Mouse (Mus musculus): Measurements from ENCODE around the gene Snapin.

Gene Snapin

DNA sequence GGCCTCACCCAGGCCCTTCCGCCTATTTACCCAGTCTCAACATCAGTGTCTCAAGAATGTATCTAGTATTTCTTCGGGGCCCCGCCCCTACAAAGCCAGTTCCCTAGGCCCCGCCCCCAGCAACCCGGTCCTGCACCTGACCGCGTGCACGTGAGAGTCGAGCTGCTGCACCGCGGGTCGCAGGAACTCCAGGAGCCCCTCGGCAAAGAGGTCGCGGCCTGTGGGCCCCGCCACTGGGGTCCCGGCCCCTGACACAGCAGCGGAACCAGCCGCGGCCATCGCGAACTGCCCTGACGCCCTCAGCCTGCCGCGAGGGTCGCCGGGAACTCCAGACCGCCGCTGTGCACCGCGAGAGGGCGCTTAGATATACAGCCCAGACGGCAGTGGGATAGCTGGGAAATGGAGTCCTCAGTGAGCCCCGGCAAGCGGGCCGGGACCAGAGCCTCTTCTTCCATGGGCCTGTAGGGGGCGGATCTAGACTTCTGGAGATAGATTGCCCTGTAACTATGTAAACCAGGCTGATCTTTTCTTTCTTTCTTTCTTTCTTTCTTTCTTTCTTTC is at the start of gene Snapin:
TSS of gene Snapin (minus strand) at position 338 of the 561 bp plus-strand sequence.
- peak; percentile 95 for DNase-seq (ENCODE audit: inconsistent ontology term)

DNA sequence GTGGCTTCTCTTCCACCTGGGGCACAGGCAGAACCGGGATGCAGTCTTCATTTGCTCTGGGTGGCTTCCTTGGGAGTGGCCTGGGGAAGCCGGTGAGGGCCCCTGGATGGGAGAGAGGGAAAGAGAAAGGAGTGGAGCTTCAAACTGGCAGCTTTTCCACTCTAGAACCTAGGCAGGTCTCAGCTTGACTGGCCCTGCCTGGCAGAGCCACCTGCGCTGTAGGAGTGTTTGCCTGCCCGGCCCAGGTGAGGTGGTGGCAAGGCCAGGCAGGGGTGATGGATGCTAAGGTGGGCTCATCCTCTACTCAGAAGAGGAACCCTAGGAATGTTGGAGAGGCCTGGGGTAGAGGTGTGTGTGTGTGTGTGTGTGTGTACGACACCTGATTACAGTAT is 47.1 kb upstream of the Snapin start:
- no peak for DNase-seq (ENCODE audit: inconsistent ontology term)

DNA sequence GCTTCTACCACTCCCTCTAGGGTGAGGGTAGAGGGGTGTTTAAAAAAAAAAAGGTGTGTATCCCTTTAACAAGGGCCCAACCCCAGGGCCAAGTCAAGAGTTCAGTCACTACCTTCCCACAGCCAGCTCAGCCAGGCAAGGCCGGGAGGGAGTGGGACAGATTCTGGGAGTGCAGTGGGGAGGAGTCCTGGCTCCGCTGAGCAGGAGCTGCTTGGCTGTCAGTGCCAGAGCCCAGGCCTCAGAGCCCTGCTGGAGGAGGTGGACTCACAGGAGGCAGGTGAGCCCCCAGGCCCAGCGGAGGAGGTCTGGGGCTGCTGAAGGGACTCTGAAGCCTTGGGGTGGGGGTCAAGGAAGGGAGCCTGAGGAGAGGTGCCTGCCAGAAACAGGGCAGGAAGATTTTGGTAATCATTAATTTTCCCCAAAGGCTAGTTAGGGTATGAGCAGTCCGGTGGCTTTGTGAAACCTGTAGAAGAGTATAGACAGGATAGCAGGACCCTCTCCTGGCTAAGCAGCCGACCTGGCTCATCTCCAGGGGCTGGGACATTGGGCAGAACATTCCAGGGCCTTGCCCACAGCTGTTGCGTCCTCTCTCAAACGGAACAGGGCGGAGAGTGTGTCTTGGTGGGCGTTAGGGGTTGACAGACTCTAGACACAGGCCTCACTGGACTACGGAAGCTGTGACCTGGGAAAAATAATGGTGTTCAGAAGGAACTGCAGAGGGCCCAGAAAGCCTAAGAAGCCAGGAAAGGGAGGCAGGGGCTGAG is 46.5 kb upstream of the Snapin start, which contains the start of gene S100a16:
TSS of gene S100a16 (plus strand) at position 114 of the 764 bp plus-strand sequence.
- peak; percentile 87 for DNase-seq (ENCODE audit: inconsistent ontology term)

DNA sequence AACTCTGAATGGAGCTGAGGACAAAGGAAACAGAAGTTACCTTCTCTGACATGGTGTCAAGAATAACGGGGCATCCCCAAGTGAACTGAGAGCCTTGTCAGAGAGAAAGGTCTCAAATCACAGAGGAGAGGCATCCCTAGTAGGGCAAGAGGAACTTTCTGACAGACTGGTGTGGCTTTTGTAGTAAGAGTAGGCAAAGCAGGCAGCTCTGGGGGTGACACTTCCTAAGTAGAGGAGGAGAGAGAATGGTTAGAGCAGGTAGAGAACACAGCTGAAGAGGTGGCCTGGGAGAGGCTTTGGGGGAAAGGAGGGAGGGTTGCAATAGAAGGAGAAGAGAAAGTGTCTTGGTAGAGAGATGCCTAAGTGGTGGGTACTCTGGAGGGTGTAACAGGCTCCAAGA is 44.6 kb upstream of the Snapin start:
- no peak for DNase-seq (ENCODE audit: inconsistent ontology term)

DNA sequence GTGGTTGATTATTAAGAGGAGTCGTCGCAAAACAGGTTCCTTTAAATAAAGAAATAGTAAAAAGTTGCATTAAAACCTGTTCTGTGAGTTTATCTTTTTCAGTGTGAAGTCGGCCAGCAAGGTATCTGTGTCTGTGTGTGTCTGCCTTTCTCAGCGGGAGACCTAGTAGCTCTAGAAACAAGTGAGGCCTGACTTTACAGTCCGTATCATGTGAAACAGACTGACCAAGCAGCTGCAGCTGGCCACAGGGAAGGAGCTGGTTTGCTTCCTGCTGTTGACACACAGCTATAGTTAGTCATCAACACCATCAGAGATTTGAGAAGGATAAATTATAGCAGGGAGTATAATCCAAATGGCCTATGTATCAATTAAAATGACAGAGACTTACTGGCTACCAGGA is 40.9 kb upstream of the Snapin start:
- no peak for DNase-seq (ENCODE audit: inconsistent ontology term)

DNA sequence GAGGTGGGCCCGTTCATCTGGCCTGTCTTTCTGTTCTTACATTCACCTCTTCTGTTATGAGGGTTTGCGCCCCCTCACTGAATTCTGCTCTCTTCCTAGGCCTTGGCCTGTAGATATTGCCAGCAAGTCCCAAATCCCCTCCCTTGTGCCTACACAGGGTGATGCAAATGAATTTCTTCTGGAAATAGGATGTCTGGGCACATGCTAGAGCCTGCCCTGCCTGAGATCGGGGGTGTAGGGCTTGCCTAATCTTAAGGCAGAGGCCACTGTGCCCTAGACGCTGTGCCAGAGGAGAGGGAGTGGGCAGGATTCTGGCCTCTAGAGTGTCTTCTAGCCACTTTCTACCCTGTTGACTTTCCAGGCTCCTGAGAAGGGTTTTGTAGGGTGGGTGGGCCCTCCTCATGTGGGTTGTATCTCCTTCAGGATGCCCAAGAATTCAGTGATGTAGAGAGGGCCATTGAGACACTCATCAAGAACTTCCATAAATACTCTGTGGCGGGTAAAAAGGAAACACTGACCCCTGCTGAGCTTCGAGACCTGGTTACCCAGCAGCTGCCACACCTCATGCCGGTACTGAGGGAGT is 36.5 kb upstream of the Snapin start:
- no peak for DNase-seq (ENCODE audit: inconsistent ontology term)

DNA sequence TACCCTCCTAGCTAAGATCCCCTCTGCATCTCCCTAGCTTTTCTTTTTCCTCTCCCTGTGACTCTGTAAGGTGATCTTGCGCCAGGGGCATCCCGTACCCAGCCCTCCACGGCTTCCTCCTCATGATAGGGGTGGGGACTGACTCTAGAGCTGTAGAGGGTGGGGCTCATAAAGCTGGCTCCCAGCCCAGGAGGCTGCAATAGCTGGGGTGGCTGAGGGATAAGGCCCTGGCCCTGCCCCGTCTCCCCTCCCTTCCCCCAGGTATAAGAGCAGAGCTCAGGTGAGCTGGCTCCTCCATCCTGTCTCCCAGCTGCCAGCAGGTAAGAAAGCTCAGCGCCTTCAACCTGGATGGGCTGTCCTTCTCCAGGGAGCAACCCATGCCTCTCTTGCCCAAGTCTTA is 35.7 kb upstream of the Snapin start, which contains the start of gene S100a14:
TSS of gene S100a14 (plus strand) at position 277 of the 400 bp plus-strand sequence.
- no peak for DNase-seq (ENCODE audit: inconsistent ontology term)

DNA sequence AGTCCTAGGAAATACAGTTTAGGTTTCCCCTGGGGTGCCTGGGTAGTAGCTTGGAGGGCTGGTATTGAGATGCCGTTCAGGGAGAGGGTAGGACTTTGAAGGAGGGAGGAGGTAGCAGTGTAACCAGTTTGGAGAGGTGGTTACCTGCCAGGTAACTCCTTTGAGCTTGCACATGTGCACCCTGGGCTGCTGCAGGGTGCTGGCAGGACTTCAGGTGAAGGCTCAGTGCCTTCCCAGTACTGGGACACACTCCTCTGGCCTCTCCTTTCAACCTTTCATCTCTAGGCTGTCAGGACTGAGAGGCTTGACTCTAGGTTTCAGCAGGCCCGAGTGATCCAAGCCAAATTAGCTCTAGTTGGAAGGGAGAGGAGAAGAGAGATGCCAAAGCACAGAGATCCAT is 35.2 kb upstream of the Snapin start:
- no peak for DNase-seq (ENCODE audit: inconsistent ontology term)

DNA sequence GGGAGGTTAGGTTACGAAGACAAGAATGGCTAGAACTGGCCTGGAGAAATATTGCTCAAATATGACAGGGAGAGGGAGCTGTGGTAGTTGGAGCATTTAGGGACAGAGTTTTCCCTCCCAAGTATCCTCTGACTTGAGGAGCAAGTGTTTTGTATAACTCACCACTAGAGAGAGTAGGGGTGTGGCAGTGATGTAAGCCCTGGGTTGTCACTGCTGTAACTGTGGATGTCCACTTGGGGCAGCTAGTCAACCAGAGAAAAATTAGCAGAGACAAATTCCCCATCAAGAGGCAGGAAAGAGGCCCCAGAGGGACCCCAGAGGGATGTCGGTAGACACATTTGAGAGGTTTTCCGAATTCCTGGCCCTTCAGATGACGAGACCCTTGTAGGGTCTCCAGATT is 34.6 kb upstream of the Snapin start:
- DNase-seq (ENCODE audit: inconsistent ontology term), result peak; percentile 60

DNA sequence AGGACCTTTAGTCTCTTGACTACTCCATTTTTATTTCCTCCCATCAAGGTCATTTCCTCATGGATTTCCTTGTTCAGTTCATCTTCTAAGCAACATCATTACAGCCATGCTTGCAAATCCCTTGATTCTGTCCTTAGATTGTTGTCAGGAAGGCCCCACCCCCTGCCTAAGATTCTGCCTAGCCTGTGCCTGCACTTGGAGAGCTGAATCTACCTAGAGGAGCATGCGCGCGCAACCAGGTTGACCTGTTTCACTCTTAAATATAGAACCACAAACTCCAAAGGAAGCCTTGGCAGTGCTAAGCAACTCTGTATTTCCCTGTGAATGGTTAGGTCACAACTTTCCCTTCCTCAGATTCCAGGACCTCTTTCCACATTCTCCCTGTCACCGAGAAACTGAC is 26.9 kb upstream of the Snapin start:
- DNase-seq (ENCODE audit: inconsistent ontology term), result no peak

DNA sequence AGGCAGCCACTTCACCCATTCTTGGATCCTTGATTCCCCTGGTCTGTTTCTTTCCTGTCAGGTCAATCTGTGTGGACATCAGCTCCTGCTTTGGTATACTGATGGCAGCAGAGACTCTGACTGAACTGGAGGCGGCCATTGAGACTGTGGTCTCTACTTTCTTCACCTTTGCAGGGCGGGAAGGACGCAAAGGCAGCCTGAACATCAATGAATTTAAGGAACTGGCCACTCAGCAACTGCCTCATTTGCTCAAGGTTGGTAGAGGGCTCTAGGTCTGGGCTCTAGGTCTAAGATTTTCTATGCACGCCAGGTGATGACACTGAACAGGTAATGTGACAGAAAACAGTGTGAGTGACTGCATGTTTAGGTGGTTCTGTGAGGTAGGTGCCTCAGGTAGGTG is 25.0 kb upstream of the Snapin start:
- no peak for DNase-seq (ENCODE audit: inconsistent ontology term)

DNA sequence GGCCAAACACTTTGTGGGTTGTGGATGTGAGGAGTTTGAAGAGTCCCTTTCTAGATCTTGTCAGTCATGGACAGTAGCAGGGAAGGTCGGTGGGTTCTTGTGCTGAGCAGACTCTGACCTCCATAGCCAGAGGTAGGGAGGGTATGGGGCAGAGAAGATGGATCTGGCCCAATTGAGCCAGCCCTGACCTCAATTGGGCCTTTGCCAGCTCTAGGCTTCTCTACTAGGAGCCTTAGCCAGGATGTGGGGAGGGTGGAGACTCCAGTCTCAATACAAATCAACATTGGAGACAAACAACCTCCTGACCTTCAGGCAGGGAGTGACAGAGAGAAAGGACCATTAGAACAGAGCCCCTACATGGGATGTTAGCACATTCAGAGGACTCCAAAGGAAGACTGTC is 24.4 kb upstream of the Snapin start:
- DNase-seq (ENCODE audit: inconsistent ontology term), result no peak

DNA sequence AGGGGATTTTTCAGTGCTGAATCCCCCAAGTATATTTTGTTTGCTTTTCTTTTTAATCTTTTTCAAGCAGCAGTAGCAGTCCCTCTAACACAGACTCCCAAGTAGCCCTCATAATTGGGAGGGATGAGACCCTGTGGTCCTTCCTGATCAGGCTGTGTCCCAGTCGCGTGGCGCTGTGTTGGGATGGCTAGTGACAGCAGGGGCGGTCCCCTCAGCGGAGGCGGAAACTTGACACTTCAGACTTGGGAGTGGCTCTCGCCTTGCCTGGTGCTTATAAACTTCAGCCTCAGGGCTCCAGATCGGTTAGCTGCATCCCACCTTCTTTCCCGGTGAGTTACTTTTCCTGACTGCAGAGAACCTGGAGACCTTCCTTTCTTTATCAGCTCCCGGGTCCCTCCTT is 23.9 kb upstream of the Snapin start:
- peak; percentile 79 for DNase-seq (ENCODE audit: inconsistent ontology term)

DNA sequence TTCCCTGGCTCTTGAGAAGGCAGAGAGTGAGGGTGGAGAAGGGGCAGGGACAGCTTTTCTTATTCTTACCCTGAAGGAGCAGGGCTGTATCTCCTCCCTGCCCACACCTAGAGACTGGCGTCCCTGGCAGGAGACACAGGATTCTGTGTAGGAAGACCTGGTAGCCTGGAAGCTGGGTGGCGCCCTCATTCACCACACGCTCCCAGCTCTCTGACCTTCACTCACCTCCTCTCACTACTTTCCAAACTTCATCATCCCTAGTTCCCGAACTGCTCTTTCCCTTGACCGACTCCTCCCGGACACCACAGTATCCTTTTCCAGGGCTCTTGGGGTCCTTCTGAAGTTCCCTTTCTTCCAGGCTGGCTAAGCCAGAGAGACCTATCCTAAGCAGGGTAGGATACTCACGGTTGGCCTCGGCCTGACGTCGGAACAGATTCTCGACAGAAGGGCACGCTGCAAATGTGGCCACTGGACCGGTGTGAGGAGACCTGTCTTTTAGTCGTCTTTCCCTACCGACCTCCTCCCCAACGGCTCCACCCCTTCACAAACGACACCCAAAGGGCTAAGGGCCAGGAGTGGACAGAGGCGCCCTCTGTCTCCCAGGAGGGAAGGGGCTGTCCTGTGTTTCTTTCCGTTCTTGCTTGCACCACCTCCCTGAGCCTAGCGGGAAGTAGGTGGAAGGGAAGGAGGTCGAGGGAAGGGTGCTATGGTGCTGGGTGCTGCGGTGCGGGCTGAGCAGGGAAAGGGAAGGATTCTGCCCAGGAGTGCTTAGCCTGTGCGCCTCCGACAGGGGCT is 23.2 kb upstream of the Snapin start, which contains the start of the genes S100a1 and S100a13:
TSS of gene S100a1 (minus strand) at position 597 of the 795 bp plus-strand sequence.
TSS of gene S100a13 (plus strand) at position 640 of the 795 bp plus-strand sequence.
- peak; percentile 88 for DNase-seq (ENCODE audit: inconsistent ontology term)

DNA sequence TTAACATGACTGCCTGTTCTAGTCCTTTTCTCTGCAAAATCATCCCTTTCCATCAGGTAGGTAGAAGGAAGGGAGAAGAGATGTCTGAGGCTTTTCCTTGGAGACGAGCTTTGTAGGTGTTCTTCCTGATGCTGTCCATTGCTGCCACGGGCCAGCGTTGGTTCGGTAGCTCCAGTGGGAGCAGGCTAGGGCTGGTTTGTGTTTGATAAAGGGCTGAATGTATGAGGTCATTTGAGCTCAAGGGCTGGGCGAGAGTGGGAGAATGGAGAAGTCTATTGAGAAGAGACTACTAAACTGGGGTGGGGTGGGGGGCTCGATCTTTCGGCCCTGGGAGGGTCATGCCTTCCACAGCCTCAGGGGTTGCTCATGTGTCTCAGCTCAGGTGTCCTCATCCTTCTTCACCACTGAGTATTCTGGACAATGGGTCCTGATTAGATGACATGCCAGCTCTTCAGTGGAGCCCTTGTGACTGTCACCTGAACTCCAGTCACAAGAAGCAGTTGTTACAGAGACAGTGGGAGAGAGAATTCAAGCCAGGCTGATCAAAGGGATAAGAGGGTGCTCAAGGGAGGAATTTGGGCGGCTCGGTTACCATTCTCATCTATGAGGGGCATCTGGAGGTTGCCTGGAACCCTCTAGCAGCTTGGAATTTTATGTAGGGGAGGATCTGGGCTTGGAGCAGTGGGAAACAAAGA is 22.3 kb upstream of the Snapin start:
- DNase-seq (ENCODE audit: inconsistent ontology term), result no peak

DNA sequence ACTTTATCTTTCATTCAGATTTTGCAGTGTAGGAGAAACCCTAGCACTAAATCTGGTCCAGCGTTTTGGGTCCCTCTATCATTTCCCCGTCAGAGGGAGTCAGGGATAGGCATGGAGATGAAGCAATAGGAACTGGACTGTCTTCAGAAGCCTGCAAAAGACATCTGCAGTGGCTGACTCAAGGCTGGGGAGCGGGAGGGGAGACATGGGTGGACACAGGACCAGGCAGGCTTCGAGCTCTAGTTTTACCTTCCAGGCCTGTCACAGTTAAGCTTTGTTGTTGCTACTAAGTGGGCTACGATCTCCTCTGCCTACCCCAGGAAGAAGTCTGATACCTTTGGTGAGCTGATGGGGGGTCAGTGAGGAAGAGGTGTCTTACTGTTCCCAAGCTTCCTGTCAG is 21.4 kb upstream of the Snapin start:
- no peak for DNase-seq (ENCODE audit: inconsistent ontology term)

DNA sequence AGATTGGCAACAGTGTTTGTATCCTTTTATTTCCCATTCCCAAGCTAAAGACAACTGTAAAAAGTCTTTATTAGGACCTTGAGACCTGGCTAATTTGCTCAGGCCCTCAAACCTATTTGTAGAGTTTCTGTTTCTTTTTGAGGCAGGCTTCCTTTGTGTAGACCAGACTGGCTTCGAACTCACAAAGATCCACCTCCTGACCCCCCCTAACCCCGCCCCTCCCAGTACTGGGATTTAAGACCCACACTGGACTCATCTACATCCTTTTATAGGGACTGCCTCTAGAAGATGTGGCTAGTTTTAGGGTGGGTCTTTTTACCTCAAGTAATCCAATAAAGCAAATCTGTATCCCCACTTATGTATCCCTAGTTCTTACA is 18.9 kb upstream of the Snapin start:
- DNase-seq (ENCODE audit: inconsistent ontology term), result no peak

DNA sequence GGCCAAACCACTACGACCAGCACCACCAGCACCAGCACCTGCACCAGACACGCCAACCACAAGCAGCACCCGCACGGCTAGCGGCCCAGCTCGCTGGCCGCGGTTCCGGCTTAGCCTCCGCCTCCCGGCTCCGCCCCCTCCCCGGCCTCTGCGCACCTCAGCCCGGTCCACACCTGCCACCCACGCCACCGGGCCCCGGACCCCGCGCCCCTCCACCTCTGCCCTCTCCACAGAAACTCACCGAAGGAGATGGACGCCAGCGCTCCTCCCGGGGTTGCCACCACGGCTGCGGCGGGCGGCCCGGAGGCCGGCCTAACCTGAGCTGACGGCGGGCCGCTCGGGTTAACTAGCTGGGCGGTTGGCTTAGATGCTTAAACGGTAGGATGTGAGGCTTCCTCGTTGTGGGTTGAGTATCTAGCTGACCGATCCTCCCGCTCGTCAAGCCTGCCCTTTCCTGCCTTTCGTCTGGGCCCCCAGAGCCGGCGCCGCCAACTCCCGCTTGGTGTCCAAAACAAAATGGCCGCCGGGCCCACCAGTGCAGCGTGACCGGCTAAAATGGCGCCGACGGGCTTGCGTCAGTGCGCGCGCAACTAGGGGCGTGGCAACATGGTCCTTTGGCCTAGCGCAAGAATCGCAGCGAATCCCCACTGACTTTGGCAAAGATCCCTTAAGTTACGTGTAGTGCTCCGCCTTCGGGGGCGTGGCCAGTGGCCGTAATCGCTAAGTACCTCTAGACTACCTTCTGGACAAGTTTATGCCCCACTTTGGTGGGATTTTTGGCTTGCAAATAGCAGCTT is 18.3 kb upstream of the Snapin start, which contains the start of gene Chtop:
TSS of gene Chtop (minus strand) at position 549 of the 797 bp plus-strand sequence.
- DNase-seq (ENCODE audit: inconsistent ontology term), result peak; percentile 99

DNA sequence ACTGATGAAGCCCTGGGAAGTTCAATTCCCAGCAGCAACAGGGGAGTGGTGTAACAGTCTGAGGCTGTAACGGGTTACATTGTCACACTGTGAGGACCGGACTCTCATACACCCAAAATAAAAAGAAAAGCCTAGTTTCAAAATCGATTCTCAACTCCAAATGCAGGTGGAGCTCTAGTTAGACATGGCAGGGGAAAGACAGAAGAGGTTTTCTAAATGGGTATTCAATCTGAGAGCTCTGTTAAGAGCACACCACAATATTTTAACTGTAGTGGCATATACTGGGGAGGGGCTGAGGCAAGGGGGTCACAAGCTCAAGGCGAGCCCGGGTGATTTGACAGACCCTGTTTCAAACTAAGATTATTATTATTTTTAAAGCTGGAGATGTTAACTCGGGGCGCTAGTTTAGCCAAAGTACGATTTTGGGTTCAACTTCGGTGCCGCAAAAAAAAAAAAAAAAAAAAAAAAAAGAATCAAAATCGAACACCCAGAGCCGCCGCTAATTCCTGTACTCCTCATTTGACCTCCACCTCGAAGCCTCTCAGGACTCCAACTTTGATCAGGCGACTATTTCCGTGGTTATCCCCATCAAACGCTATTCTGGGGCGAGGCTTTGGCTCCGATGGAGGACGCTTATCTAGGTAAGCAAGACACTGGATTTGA is 17.6 kb upstream of the Snapin start:
- peak; percentile 40 for DNase-seq (ENCODE audit: inconsistent ontology term)

DNA sequence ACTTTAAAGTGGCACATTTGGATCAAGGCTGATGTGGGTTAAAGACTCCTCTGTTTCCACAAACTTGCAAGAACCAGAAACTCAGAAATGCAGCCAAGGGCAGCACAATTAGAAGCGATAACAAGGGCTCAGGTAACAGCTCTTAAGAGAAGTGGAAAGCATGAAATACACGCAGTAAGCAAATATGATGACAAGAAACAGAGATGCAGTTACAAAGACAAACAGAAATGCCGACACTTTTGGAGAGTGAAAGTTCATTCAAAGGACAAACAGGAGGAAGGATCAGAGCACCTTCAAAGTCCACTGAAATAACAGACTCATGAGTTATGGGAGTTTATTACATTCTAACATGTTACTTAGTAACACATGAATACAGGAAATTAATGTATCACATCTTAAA is 15.5 kb upstream of the Snapin start:
- no peak for DNase-seq (ENCODE audit: inconsistent ontology term)
